Mouse (Mus musculus): Measurements from ENCODE around the gene Snx22. TPM values are rescaled to one million over a fixed set of nuclear protein-coding genes. Genes with fewer than 3 reads are reported as not detected.
A peak's percentile ranks its signal among the peaks of the same experiment; 100 is the strongest.

Snx22 gene
- polyA plus RNA-seq, 1 experiment from 2014 or later: 2.7 TPM

GRCm38 (mm10) chr9:66102668-66103067, 33.1 kb upstream of the Snx22 start:
- Histone ChIP-seq H3K4me2 (ENCODE audit: low read depth, low read length, severe bottlenecking) (no peak overlapping the region), H3K9me3 (ENCODE audit: control insufficient read depth, low read length) (no peaks in the 10 kb centered on the region), H3K27me3 (ENCODE audit: control insufficient read depth, insufficient read depth, low read length) (no peaks in the 10 kb centered on the region), H3K4me3 (ENCODE audit: low read depth, low read length) (no peak overlapping the region), H3K27ac (ENCODE audit: low read depth, low read length) (no peak overlapping the region), H3K4me1 (replicated peaks; ENCODE audit: control insufficient read depth, insufficient read depth, low read length) (no peaks in the 10 kb centered on the region), H3K9ac (ENCODE audit: low read length) (no peak overlapping the region), H3K36me3 (ENCODE audit: control insufficient read depth, insufficient read depth, low read length) (no peaks in the 10 kb centered on the region; the same call in 1 of the 2 replicates)
- ATAC-seq (replicated peaks; ENCODE audit: low FRiP score) (no peak), DNase-seq (ENCODE audit: low spot score) (no peak)
- WGBS: 88% methylated on average over 6 of the region's 6 CpGs

GRCm38 (mm10) chr9:66101577-66101976, 32.1 kb upstream of the Snx22 start:
- Histone ChIP-seq H3K27ac (ENCODE audit: low read depth, low read length) (no peak overlapping the region), H3K4me2 (ENCODE audit: low read depth, low read length, severe bottlenecking) (no peak overlapping the region), H3K36me3 (ENCODE audit: control insufficient read depth, insufficient read depth, low read length) (no peaks in the 10 kb centered on the region; the same call in 1 of the 2 replicates), H3K9me3 (ENCODE audit: control insufficient read depth, low read length) (no peaks in the 10 kb centered on the region), H3K27me3 (ENCODE audit: control insufficient read depth, insufficient read depth, low read length) (no peaks in the 10 kb centered on the region), H3K4me1 (replicated peaks; ENCODE audit: control insufficient read depth, insufficient read depth, low read length) (no peaks in the 10 kb centered on the region), H3K4me3 (ENCODE audit: low read depth, low read length) (no peak overlapping the region), H3K9ac (ENCODE audit: low read length) (no peak overlapping the region)
- DNase-seq (ENCODE audit: low spot score): no peak
- 75% methylated on average over 8 of the region's 8 CpGs for WGBS
- no peak for ATAC-seq (replicated peaks; ENCODE audit: low FRiP score)

GRCm38 (mm10) chr9:66092664-66093063, 23.1 kb upstream of the Snx22 start:
- Histone ChIP-seq H3K4me1 (replicated peaks; ENCODE audit: control insufficient read depth, insufficient read depth, low read length) (no peaks in the 10 kb centered on the region), H3K27ac (ENCODE audit: low read depth, low read length) (no peak overlapping the region), H3K4me3 (ENCODE audit: low read depth, low read length) (no peak overlapping the region), H3K9ac (ENCODE audit: low read length) (no peak overlapping the region), H3K27me3 (ENCODE audit: control insufficient read depth, insufficient read depth, low read length) (no peaks in the 10 kb centered on the region), H3K36me3 (ENCODE audit: control insufficient read depth, insufficient read depth, low read length) (peaks cover 16% of the 10 kb centered on the region; the same call in 1 of the 2 replicates), H3K4me2 (ENCODE audit: low read depth, low read length, severe bottlenecking) (no peak overlapping the region), H3K9me3 (ENCODE audit: control insufficient read depth, low read length) (no peaks in the 10 kb centered on the region)
- DNase-seq (ENCODE audit: low spot score) (no peak), ATAC-seq (replicated peaks; ENCODE audit: low FRiP score) (no peak)
- WGBS: 90% methylated on average over 2 of the region's 2 CpGs

GRCm38 (mm10) chr9:66091327-66092231, 22.1 kb upstream of the Snx22 start:
- WGBS: 81% methylated on average over 6 of the region's 6 CpGs
- no peak overlapping the region for H3K4me2 ChIP-seq (ENCODE audit: low read depth, low read length, severe bottlenecking)
- ATAC-seq (replicated peaks; ENCODE audit: low FRiP score): no peak
- DNase-seq (ENCODE audit: low spot score): no peak
- H3K9ac ChIP-seq (ENCODE audit: low read length): no peak overlapping the region
- H3K4me1 ChIP-seq (replicated peaks; ENCODE audit: control insufficient read depth, insufficient read depth, low read length): no peaks in the 10 kb centered on the region
- peaks cover 22% of the 10 kb centered on the region; the same call in 1 of the 2 replicates for H3K36me3 ChIP-seq (ENCODE audit: control insufficient read depth, insufficient read depth, low read length)
- H3K27me3 ChIP-seq (ENCODE audit: control insufficient read depth, insufficient read depth, low read length): no peaks in the 10 kb centered on the region
- H3K4me3 ChIP-seq (ENCODE audit: low read depth, low read length): no peak overlapping the region
- H3K27ac ChIP-seq (ENCODE audit: low read depth, low read length): no peak overlapping the region
- no peaks in the 10 kb centered on the region for H3K9me3 ChIP-seq (ENCODE audit: control insufficient read depth, low read length)

GRCm38 (mm10) chr9:66090593-66091244, 21.2 kb upstream of the Snx22 start:
- 91% methylated on average over 13 of the region's 13 CpGs for WGBS
- Histone ChIP-seq H3K4me2 (ENCODE audit: low read depth, low read length, severe bottlenecking) (no peak overlapping the region), H3K27me3 (ENCODE audit: control insufficient read depth, insufficient read depth, low read length) (no peaks in the 10 kb centered on the region), H3K27ac (ENCODE audit: low read depth, low read length) (no peak overlapping the region), H3K4me3 (ENCODE audit: low read depth, low read length) (no peak overlapping the region), H3K4me1 (replicated peaks; ENCODE audit: control insufficient read depth, insufficient read depth, low read length) (no peaks in the 10 kb centered on the region), H3K9ac (ENCODE audit: low read length) (no peak overlapping the region), H3K9me3 (ENCODE audit: control insufficient read depth, low read length) (no peaks in the 10 kb centered on the region), H3K36me3 (ENCODE audit: control insufficient read depth, insufficient read depth, low read length) (peaks cover 22% of the 10 kb centered on the region; the same call in 1 of the 2 replicates)
- no peak for DNase-seq (ENCODE audit: low spot score)
- no peak for ATAC-seq (replicated peaks; ENCODE audit: low FRiP score)

GRCm38 (mm10) chr9:66088411-66088810, 18.9 kb upstream of the Snx22 start:
- WGBS: 52% methylated on average over 4 of the region's 4 CpGs
- no peaks in the 10 kb centered on the region for H3K9me3 ChIP-seq (ENCODE audit: control insufficient read depth, low read length)
- no peak overlapping the region for H3K9ac ChIP-seq (ENCODE audit: low read length)
- H3K27ac ChIP-seq (ENCODE audit: low read depth, low read length): no peak overlapping the region
- peak; percentile 70 for DNase-seq (ENCODE audit: low spot score)
- H3K4me3 ChIP-seq (ENCODE audit: low read depth, low read length): no peak overlapping the region
- H3K4me2 ChIP-seq (ENCODE audit: low read depth, low read length, severe bottlenecking): no peak overlapping the region
- H3K27me3 ChIP-seq (ENCODE audit: control insufficient read depth, insufficient read depth, low read length): no peaks in the 10 kb centered on the region
- ATAC-seq (replicated peaks; ENCODE audit: low FRiP score): no peak
- peaks cover 21% of the 10 kb centered on the region; the same call in 1 of the 2 replicates for H3K36me3 ChIP-seq (ENCODE audit: control insufficient read depth, insufficient read depth, low read length)
- H3K4me1 ChIP-seq (replicated peaks; ENCODE audit: control insufficient read depth, insufficient read depth, low read length): no peaks in the 10 kb centered on the region

GRCm38 (mm10) chr9:66087062-66087461, 17.5 kb upstream of the Snx22 start:
- Histone ChIP-seq H3K36me3 (ENCODE audit: control insufficient read depth, insufficient read depth, low read length) (peaks cover 10% of the 10 kb centered on the region; the same call in 1 of the 2 replicates), H3K9me3 (ENCODE audit: control insufficient read depth, low read length) (no peaks in the 10 kb centered on the region), H3K4me1 (replicated peaks; ENCODE audit: control insufficient read depth, insufficient read depth, low read length) (no peaks in the 10 kb centered on the region), H3K9ac (ENCODE audit: low read length) (no peak overlapping the region), H3K27me3 (ENCODE audit: control insufficient read depth, insufficient read depth, low read length) (no peaks in the 10 kb centered on the region), H3K27ac (ENCODE audit: low read depth, low read length) (no peak overlapping the region), H3K4me2 (ENCODE audit: low read depth, low read length, severe bottlenecking) (no peak overlapping the region), H3K4me3 (ENCODE audit: low read depth, low read length) (no peak overlapping the region)
- ATAC-seq (replicated peaks; ENCODE audit: low FRiP score) (no peak), DNase-seq (ENCODE audit: low spot score) (no peak)
- 94% methylated on average over 7 of the region's 7 CpGs for WGBS

- no peaks in the 10 kb centered on the region for H3K4me1 ChIP-seq (replicated peaks; ENCODE audit: control insufficient read depth, insufficient read depth, low read length)
- H3K9me3 ChIP-seq (ENCODE audit: control insufficient read depth, low read length): no peaks in the 10 kb centered on the region
- H3K36me3 ChIP-seq (ENCODE audit: control insufficient read depth, insufficient read depth, low read length): peaks cover 10% of the 10 kb centered on the region; the same call in 1 of the 2 replicates
- DNase-seq (ENCODE audit: low spot score) (no peak), ATAC-seq (replicated peaks; ENCODE audit: low FRiP score) (no peak)
- H3K27ac ChIP-seq (ENCODE audit: low read depth, low read length): no peak overlapping the region
- H3K4me3 ChIP-seq (ENCODE audit: low read depth, low read length): no peak overlapping the region
- H3K27me3 ChIP-seq (ENCODE audit: control insufficient read depth, insufficient read depth, low read length): no peaks in the 10 kb centered on the region
- no peak overlapping the region for H3K4me2 ChIP-seq (ENCODE audit: low read depth, low read length, severe bottlenecking)
- WGBS: 93% methylated on average over 3 of the region's 3 CpGs
- H3K9ac ChIP-seq (ENCODE audit: low read length): no peak overlapping the region
Measured at GRCm38 (mm10) chr9:66084171-66084570, 14.7 kb upstream of the Snx22 start.

All from forebrain, embryonic 11.5 days (tissue).